Mouse (Mus musculus) CD8-positive naive resting alpha-beta T cell, adult 2 months (primary cell): ENCODE results near the gene Ly6g6c.
"Not testable (repeated sequence)": the region's sequence is repeated elsewhere in the genome, so short reads cannot be mapped to it uniquely, and the experiment has no call there.

ENCODE experiments used
- DNase-seq, 2 experiments: peaks; one replicate each; pipeline ENCODE4 v3.0.0; 2022; ENCODE audit warnings: low read depth in 2 of 2, low spot score in 2 of 2

Ly6g6c gene

DNA sequence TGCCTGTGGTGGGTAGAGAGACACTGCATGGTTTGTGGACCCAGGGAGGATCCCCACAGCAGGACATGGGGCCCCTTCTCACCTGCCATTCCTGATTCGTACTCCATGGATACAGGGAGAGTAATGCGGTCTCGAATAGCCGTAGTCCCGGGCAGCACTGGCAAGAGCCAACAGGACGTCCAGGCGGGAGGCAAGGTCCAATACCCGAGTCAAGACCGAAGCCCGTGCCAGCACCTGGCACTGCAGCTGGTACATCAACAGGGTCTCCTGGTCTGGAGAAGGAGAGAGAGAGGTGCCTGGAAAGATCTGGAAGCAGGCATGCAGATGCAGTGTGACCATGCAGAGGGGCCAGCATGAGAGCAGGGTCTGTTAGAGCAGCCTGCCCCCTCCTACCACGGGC lies 33.9 kb upstream of the Ly6g6c start:
- no peak for DNase-seq

- DNase-seq = no peak
These were observed 33.3 kb upstream of the Ly6g6c start for GRCm38 (mm10) chr17:35031880-35032279.

GRCm38 (mm10) chr17:35032323-35032870 lies 32.8 kb upstream of the Ly6g6c start:
- no peak for DNase-seq

GRCm38 (mm10) chr17:35033703-35034102 lies 31.5 kb upstream of the Ly6g6c start:
- not testable (repeated sequence) for DNase-seq

- no peak for DNase-seq
These were observed 30.3 kb upstream of the Ly6g6c start for GRCm38 (mm10) chr17:35034896-35035295.

- DNase-seq = no peak
These were observed 25.9 kb upstream of the Ly6g6c start for GRCm38 (mm10) chr17:35039121-35039873.

GRCm38 (mm10) chr17:35043794-35044193 lies 21.4 kb upstream of the Ly6g6c start:
- DNase-seq = no peak

GRCm38 (mm10) chr17:35044904-35045806 lies 20.0 kb upstream of the Ly6g6c start:
- no peak for DNase-seq

GRCm38 (mm10) chr17:35045807-35046680 lies 19.1 kb upstream of the Ly6g6c start:
- DNase-seq = peak in 1 of 2 experiments; percentile 25

GRCm38 (mm10) chr17:35046681-35047455 lies 18.3 kb upstream of the Ly6g6c start, which contains the start of gene Msh5:
Gene Msh5 (minus strand): TSS chr17:35046745.
- peak; percentile 86 to 94 for DNase-seq

- DNase-seq = no peak
These were observed 17.5 kb upstream of the Ly6g6c start for GRCm38 (mm10) chr17:35047688-35048087.

DNA sequence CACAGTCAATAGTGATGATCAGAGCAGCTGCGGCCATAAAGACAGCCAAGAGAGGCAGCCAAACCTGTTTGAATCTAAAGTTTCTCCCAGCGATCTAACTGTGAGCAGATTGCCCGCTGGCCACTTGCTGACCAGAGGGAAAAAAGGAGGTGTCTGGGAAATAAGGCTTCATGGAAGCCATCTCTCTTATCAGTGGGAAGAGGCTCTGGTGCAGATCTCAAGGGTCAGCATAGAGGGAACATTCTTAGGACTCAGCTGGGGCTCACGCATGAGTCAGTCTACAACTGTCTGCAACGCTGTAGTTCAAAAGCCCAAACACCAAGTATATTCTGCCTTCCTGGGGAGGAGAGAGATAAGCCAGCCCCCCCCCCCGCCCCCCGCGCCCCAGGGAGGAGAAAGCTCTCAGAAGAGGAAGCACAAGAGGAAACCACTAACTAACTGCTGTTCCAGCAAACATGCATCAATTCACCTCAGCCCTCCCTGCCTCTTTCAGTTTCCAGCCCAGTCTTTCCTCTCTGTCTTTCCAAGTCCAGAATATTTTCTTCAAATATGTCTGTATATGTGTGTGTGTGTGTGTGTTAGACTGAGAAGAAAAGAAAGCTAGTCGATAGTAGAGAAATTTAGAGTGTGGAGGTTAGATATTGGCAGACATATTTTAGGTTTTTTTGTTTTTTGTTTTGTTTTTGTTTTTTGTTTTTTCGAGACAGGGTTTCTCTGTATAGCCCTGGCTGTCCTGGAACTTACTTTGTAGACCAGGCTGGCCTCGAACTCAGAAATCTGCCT lies 16.8 kb upstream of the Ly6g6c start:
- DNase-seq = no peak

GRCm38 (mm10) chr17:35048932-35049440 lies 16.2 kb upstream of the Ly6g6c start:
- DNase-seq = no peak

- no peak for DNase-seq
These were observed 15.6 kb upstream of the Ly6g6c start, which contains the start of gene Clic1 for GRCm38 (mm10) chr17:35049561-35050016. Gene Clic1 (plus strand): TSS chr17:35049966.

DNA sequence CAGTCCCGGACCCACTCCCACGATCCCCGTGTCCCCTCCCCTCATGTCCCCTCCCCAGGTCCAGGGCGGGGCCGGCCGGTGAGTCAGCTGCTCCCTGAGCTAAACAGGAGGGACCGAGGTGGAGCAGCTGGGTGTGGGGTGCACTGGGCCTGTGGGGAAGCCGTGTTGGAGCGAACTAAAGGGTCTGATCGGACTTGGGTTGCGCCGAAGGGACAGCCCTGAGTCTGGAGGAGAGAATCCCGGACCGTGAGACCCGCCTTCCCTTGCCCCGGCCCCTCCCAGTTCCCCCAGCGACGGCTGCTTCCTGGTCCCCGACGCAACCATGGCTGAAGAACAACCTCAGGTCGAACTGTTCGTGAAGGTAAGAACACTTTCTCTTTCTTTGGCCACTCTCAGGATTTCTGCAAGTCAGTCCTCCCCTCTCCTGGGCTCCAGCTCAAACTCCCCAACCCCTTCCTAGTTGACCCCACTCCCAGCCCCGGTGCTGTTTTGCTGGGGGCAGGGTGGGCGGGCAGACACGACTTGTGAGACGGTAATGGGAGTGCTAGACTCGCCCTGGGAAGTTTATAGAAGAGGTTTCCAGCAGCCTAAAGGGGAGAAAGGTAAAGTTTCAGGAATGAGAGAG lies 14.9 kb upstream of the Ly6g6c start:
- peak; percentile 34 to 58 for DNase-seq

DNA sequence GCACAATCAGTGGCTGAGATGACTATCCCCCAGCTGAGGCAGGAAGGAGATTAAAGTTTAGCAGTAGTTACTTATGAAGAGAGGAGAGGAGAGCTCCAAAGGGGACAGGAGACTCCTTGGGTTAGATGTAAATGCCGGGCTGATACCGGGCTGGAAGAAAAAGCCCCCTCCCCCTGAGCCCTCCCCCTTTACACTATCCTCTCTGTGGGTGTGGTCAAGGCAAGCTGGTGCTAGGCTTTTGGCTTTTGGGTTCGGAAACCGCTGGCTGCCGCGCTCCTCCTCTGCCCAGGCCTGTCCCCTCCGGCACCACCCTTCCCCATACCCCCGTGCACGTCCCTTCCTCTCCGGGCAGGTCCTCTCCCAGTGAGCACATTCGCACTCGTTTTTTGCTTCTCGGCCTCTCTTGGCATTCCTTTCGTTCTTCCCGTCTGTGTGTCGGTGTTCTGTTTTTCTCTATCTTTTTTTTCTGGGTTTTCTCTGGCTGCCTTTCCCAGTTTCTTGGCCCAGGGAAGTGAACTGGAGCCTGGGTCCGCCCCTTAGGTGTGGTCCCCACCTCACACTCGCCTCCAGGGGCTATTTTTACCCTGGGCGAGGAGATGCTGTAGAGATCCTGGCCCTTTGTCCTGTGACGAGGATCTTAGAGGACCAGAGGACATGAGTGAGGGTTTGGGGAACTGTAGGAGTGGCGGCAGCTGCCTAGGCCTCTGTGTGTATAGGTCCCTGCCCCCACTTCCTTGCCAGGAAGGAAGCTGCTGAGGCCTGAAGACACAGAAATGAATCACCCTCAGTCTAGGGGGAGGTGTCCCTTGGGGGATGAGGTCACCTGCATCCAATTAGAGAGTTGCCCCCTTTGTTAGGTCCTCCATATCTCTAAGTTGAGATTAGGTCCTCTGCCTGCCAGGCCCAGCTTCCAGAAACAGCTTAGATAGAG lies 13.8 kb upstream of the Ly6g6c start:
- peak; percentile 58 to 69 for DNase-seq

GRCm38 (mm10) chr17:35052271-35052798 lies 12.9 kb upstream of the Ly6g6c start:
- DNase-seq = no peak
